Mouse (Mus musculus) ovary, postnatal 36 days (tissue): ENCODE results near the gene Cd19.
A peak's percentile ranks its signal among the peaks of the same experiment; 100 is the strongest.

Experiments used
- DNase-seq: peaks from one replicate; pipeline ENCODE4 v3.0.0; 2022; ENCODE audit warnings: low spot score, mixed read lengths

The Cd19 gene

DNA sequence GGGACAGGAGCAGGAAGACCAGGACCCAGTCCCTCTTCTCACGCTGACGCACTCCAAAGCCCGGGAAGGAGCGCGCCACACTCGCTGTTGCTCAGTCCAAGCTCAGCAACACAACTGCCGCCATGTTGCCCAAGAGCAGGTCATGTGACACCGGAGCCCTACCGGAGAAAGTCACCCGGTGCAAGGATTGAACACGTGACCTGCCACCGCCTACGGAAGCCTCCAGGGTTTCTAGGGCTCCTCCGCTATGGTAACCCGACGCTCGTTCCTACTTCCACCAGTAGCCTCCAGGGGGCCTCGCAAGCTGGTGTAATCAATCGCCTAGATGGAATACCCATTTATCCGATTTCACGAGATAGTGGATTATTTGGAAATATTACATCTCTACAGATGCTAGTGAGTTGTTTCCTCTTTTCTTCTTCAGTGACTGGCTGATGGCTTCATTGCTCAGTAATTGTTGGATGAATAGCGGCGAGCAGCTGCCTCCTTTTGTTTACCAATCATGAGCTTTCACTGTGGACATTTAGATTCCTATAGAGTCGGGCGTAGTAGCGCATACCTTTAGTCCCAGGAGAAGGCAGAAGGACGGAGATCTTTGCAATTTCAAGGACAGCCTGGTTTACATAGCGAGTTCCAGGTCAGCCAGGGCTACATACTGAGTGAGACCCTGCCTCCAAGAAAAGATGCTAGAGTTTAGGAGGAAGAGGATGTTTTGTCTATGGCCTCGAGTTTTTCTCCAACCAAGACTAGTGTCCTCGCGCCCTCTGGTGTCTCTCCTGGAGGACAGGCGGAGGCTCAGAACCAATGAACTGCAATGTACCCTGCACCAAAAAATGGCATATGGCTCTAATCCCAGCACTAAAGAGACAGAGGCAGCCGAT, 37.2 kb downstream of the Cd19 start, which contains the start of gene Spns1:
Gene Spns1 (minus strand): TSS at position 173 of the 881 bp plus-strand sequence.
- DNase-seq, result peak; percentile 90

DNA sequence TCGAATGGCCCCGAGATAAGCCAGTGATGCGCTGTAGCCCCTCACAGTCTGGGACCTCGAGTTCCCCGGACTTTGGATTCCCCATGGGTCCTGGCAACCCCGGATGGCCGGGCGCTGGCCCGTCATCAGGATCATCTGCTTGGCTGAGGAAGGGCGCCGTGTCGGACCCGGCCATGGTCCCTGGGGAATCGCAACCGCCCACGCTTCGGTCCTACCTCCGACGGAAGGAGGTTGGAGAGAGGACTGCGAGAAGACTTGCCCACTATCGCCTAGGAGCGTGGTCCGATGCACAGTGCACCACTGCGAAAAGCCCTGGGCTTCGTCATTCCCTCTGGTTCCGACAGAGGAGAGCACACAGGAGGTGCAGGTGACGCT, 37.8 kb downstream of the Cd19 start:
- no peak for DNase-seq

DNA sequence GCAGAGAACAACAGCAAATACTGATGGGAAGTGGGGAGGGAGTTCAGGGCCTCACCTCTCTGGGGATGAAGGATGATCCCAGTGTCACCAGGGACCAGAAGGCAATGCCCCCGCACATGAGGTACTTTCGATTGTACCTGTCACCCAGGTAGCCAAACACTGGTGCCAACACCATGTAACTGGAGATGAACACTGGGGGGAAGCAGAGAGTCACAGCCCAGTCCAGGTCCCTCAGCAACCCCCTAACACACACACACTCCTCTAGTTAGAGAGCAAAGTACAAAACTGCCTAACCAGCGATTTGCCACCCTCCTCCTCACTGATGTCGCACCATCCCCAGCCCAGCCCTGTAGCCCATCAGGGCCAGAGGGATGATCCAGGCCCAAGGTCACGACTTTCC, 39.7 kb downstream of the Cd19 start:
- no peak for DNase-seq

DNA sequence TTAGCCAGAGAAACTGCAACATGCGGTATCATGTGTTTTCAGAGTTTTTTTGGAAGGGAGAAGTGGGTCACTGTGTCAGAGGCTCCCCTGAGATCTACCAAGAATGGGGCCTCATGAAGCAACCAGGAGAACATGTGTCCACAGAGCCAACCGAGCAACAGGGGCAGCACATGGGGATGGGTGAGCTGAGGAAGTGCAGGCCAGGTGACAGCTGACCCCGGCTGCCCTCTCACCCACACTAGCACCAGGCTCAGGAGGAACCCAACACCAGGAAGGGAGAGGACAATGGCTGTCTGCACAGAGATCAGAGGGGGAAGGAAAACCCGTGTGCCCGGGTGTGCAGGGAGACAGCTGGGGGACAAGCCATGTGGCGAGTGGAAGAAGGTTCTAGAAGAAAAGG, 40.2 kb downstream of the Cd19 start:
- DNase-seq, result no peak

DNA sequence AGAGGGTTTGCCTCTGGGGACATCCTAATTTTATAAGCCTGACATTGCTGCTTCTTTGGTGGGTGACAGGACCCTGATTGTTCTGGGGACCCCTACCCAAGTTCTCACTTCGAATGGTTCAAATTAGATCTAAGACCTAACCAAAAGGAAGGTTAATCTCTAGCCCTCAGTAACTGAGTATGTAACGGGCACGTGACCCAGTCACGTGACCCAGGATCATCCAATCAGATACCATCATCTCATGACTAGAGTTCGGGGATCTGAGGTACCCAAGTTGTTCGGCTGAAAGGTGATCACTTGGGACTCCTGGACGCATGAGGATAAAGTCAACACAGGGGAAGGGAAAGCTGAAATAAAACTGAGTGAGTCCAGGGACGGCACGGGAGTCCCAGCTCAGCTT, 41.7 kb downstream of the Cd19 start:
- no peak for DNase-seq

DNA sequence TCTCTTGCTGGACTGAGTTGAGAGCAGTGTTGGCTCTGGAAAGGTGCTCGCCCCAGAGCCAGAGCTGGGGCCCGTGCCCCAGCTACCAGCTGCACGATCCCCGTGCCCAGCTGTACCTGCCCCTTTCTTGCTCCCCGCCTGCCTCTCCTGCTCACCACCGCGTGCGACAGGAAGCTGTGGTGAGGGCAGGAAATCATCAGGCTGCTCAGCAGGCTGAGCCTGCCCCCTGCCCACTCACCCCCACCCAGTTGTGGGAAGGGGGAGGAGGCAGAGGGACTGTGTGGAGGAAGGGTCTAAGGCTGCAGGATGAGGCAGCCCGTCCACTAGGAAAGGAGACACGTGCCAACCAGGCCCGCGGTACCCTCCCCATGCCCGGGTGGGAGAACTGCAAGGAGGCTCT, 45.3 kb downstream of the Cd19 start, which contains the start of gene Lat:
Gene Lat (minus strand): TSS at position 178 of the 400 bp plus-strand sequence.
- DNase-seq, result no peak

DNA sequence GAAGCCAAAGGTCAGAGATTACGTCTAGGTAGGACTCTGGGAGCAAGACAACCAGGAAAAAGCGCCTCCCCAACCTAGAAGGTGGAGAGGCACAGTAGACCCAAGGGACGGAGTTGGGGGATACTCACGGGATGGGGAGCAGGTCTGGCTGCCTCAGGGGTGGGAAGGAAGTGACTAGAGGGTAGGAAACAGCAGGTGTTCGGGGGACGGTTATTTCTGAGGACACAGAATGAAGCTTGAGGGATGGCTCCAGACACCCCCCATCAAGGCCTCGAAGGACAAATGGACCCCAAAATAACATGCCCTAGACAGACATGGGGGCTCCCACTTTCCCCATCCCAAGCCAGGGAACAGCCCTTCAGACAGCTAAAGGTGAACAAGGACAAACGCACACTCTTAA, 46.3 kb downstream of the Cd19 start:
- no peak for DNase-seq

DNA sequence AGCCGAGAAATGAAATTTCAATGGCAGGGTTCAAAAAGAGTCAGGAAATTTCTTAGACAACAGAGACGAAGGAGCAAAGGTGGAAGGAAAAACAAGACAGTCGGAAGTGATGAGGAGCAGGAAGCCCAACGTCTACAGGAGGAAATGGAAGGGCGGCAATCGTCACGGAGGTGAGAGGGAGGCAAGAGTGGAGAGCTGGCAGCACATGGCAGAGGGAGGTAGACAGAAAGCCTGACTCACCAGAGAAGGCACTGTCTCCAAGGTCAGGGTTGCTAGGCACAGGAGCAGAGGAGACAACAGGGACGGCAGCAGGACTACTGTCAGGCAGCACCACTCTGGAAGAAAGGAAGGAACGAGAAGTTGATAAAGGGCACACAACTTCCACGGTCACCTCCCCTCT, 47.1 kb downstream of the Cd19 start:
- DNase-seq, result no peak

DNA sequence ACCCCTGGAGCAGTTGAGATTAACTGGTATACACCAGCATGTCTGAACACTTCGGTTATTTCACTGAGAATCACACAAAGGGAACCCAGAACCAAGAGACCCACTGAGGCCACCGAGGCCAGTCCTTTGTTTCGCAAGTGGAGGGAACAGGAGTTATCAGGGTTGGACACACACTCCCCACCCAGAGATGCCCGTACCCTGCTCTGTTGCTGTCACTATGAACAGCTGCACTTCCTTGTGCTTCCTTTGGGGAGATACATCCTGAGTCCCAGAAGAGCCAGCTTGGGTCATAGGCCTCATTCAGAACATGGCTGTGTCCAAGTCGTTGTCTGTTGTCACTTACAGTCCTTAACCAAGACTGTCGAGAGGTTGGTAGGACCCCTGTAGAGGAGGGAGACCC, 51.7 kb downstream of the Cd19 start:
- no peak for DNase-seq

DNA sequence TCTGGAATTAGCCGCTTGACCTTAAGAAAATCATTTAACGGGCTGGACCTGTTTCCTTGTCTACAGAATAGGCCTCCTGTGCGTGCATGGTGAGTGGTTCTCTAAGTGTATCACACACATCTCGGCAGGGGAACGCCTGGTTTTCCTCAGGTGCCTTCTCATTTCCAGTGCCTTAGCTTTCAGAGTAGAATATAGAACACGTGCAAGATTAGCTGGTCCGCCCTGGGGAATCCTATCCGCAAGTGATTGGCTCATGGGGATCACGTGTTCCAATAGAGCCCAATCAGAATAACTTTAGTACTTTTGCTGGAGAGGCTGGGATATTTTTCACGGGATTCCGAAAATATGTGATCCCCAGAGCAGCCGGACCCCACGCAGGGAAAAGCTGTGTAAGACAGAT, 55.6 kb downstream of the Cd19 start:
- no peak for DNase-seq
